Mouse (Mus musculus) C2C12 (cell line): ENCODE results near the gene Hsdl2.

Experiments
- CTCF ChIP-seq: IDR thresholded peaks from one replicate; pipeline ENCODE4 v1.5.1; 2011; ENCODE audit not compliant: control insufficient read depth, insufficient read depth, insufficient read length
- USF1 ChIP-seq: IDR thresholded peaks from one replicate; pipeline ENCODE4 v1.6.1; 2011; ENCODE audit warnings: low read depth, mild to moderate bottlenecking, control low read depth, moderate library complexity

DNA sequence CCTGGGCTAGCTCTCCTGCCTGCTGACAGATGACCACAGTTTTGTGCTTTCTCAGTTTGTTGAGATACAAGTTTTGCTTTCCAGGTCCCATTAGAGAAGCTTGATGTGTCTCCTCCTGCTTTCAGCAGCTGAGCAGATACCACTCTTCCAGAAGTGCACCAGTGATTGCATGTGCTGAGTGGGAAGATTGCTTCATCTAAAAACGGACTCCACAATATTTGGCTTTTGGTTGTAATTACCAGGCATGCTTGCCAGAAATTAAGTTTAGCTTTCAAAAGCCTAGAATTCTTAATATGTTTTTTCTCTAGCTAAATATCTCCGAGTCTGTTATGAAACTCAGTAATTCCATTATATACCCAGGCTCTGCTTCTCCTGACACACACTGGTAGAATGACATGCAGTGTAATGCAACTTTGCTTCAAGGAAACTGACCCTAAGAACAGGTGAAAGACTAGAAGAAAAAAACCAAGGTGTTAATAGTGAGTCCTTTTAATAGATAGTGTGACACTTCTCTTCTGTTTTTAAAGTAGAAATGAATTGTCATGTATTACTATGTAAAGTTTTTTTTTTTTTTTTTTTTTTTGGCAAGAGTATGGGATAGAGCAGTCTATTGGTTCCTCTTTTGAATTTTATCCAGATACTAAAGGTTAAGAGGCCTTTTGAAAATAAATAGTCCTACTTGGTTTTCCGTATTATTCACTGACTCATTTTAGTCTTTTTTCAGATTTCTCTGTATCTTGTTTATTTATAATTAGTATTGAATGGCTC, 85.4 kb downstream of the Hsdl2 start:
- TF ChIP-seq CTCF (no peak), USF1 (no peak)
